Mouse (Mus musculus) olfactory bulb, adult 2 months (tissue): ENCODE data around the gene Pnck.
A peak's percentile ranks its signal among the peaks of the same experiment; 100 is the strongest.

Source experiments
- CTCF ChIP-seq: fragments of 200-500 bp; IDR thresholded peaks from 2 replicates; pipeline ENCODE4 v1.5.1; 2012; ENCODE audit warnings: low read depth, mild to moderate bottlenecking, low read length, moderate library complexity; ENCODE audit not compliant: insufficient read depth
- POLR2A ChIP-seq: fragments of 200-500 bp; IDR thresholded peaks from 2 replicates; pipeline ENCODE4 v1.6.1; 2012; ENCODE audit warnings: mild to moderate bottlenecking, low read depth, low read length, moderate library complexity; ENCODE audit not compliant: insufficient read depth

DNA sequence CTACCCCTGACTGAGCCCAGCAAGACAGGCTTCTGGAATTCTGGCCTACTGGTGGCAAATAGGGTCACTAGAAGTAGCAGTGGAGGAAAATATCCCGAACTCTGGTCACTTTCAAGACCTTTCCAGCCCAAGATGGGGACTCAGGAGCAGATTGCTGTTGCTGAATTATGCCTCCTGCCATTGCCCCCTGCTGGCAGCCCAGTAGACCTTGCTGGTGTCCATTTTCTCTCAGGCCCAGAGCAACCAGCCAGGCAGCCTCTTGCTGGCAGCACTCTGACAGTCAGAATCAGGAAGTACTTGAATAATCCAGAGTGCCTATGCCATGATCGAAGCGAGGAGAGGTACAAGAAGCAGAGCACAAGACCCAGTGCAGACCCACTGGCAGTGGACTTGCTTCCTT is 4.4 kb downstream of the Pnck start:
- peak; percentile 37; the same call in 1 of the 2 replicates for TF ChIP-seq CTCF
- no peak for TF ChIP-seq POLR2A
